Mouse (Mus musculus): ENCODE measurements around the gene Fyb.

GRCm38 (mm10) chr15:6500787-6501186 lies 21.9 kb upstream of the Fyb start:
- TF ChIP-seq POLR2A (IDR thresholded peaks at IDR 0.05; ENCODE audit: control insufficient read depth, low read depth, low read length): no peak
- TF ChIP-seq CTCF (IDR thresholded peaks at IDR 0.05; ENCODE audit: control insufficient read depth, insufficient read depth, insufficient replicate concordance, low read depth, low read length): no peak

Measured in testis, adult 2 months (tissue).